8 mouse cellular contexts compared by ENCODE assay signal in the genomic region with DNA sequence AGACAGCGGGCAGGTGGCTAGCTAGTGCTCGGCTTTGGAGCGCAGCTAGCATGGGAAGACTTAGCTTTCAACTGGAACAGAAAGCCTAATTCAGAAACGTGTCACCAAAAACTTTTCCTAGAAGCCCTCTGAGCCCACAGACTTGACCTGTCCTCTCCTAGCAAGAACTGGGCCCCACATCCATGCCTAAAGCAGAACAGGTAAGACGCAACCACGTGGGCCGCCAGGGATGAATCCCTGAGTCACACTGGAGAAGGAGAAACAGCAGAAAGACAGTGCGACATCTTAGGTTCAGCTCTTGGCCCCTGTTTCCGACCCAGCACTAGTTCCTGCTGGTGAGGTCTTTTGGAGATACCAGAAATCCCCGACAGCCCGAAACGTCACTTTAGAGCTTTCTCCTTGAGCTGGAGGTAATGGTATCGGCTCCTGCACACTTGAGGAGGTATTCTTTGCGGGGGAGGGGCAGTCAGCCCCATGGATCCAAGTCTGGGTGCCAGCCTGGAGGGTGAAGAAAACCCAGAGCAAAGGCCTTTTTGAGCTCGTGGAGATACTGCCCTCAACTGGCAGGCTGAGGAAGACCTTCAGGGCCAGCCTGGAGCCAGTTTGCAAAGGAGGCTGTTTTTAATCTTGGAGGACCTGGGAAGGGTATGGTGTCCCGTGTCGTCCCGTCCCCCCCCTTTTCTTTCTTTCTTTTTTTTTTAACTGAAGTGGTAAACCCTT. TPM values are rescaled to one million over a fixed set of nuclear protein-coding genes. Genes with fewer than 3 reads are reported as not detected.
A peak's percentile ranks its signal among the peaks of the same experiment; 100 is the strongest.
DNase-seq lines count a peak whose midpoint lies in the region; ATAC-seq and TF ChIP-seq lines count a peak whose summit lies in the region.

No protein-coding gene starts in this region.

- no peaks in the 10 kb centered on the region for H3K9me3 ChIP-seq in heart, embryonic 13.5 days
- peaks cover 5% of the 10 kb centered on the region; the same call in 1 of the 2 replicates for H3K9me3 ChIP-seq in kidney, embryonic 16.5 days (ENCODE audit: low read length)
- H3K9me3 ChIP-seq in stomach, postnatal 0 days (ENCODE audit: control insufficient read depth, low read length) = no peaks in the 10 kb centered on the region

- TF ChIP-seq CTCF in bone marrow macrophage, adult 2 months (IDR thresholded peaks at IDR 0.05; ENCODE audit: low read depth, low read length) = peak; percentile 73
- TF ChIP-seq CTCF in liver, adult 2 months (IDR thresholded peaks at IDR 0.05; ENCODE audit: low read depth, low read length) = peak; percentile 95
- TF ChIP-seq CTCF in stomach, postnatal 0 days (IDR thresholded peaks at IDR 0.05; ENCODE audit: low read depth) = peak; percentile 84

- no peaks in the 10 kb centered on the region for H3K36me3 ChIP-seq in heart, embryonic 13.5 days
- H3K36me3 ChIP-seq in kidney, embryonic 16.5 days (ENCODE audit: insufficient read depth, low read length) = no peaks in the 10 kb centered on the region
- H3K36me3 ChIP-seq in liver, adult 2 months (ENCODE audit: control insufficient read depth, insufficient read depth, low read length) = no peaks in the 10 kb centered on the region
- H3K36me3 ChIP-seq in stomach, postnatal 0 days (ENCODE audit: control insufficient read depth, insufficient read depth, low read length) = no peaks in the 10 kb centered on the region

- peak; percentile 5 for TF ChIP-seq EP300 in stomach, postnatal 0 days (optimal IDR thresholded peaks at IDR 0.05)

- H3K27me3 ChIP-seq in heart, embryonic 13.5 days (replicated peaks) = peaks cover 14% of the 10 kb centered on the region; the same call in 1 of the 2 replicates
- H3K27me3 ChIP-seq in kidney, embryonic 16.5 days (ENCODE audit: insufficient read depth, low read length) = no peaks in the 10 kb centered on the region
- H3K27me3 ChIP-seq in liver, adult 2 months (ENCODE audit: control insufficient read depth, insufficient read depth, low read length) = no peaks in the 10 kb centered on the region
- no peaks in the 10 kb centered on the region for H3K27me3 ChIP-seq in stomach, postnatal 0 days (ENCODE audit: control insufficient read depth, insufficient read depth, low read length)

- H3K79me2 ChIP-seq in liver, adult 2 months (ENCODE audit: control insufficient read depth, insufficient read depth, low read length) = no peaks in the 10 kb centered on the region

- no peak for ATAC-seq in heart, embryonic 13.5 days (ENCODE audit: extremely low read depth, insufficient number of reproducible peaks, low FRiP score, low TSS enrichment)
- peak; percentile 76; the same call in 1 of the 2 replicates for ATAC-seq in kidney, embryonic 16.5 days (ENCODE audit: low FRiP score, low TSS enrichment)
- ATAC-seq in stomach, postnatal 0 days (ENCODE audit: low FRiP score, low TSS enrichment) = peak; percentile 62

- H3K27ac ChIP-seq in bone marrow macrophage, adult 2 months (ENCODE audit: insufficient read depth, low read depth, low read length) = peak overlapping the region; percentile 14
- H3K27ac ChIP-seq in heart, embryonic 13.5 days (replicated peaks) = no peak overlapping the region
- H3K27ac ChIP-seq in kidney, embryonic 16.5 days (ENCODE audit: low read length) = no peak overlapping the region
- H3K27ac ChIP-seq in liver, adult 2 months (replicated peaks; ENCODE audit: insufficient read depth, low read depth, low read length) = peak overlapping the region; percentile 10
- peak overlapping the region; percentile 88 for H3K27ac ChIP-seq in stomach, postnatal 0 days (replicated peaks)

- 28% methylated on average over 18 of the region's 18 CpGs for WGBS in heart, embryonic 13.5 days
- WGBS in kidney, embryonic 16.5 days = 29% methylated on average over 18 of the region's 18 CpGs
- WGBS in liver, adult 2 months = 31% methylated on average over 18 of the region's 18 CpGs
- WGBS in stomach, postnatal 0 days = 40% methylated on average over 18 of the region's 18 CpGs

- H3K4me3 ChIP-seq in bone marrow macrophage, adult 2 months (ENCODE audit: insufficient read depth, low read length) = peak overlapping the region; percentile 55
- peak overlapping the region; percentile 55 for H3K4me3 ChIP-seq in heart, embryonic 13.5 days
- peak overlapping the region; percentile 47 for H3K4me3 ChIP-seq in kidney, embryonic 16.5 days (ENCODE audit: low read length)
- H3K4me3 ChIP-seq in liver, adult 2 months (ENCODE audit: insufficient read depth, low read depth, low read length) = no peak overlapping the region
- H3K4me3 ChIP-seq in stomach, postnatal 0 days (ENCODE audit: low read depth, low read length) = peak overlapping the region; percentile 38

- no peak for TF ChIP-seq POLR2A in bone marrow macrophage, adult 2 months (IDR thresholded peaks at IDR 0.05; ENCODE audit: borderline replicate concordance, low read depth, low read length)
- no peak for TF ChIP-seq POLR2A in liver, adult 2 months (IDR thresholded peaks at IDR 0.05; ENCODE audit: extremely low read depth, insufficient read depth, low read length)

- H3K4me1 ChIP-seq in bone marrow macrophage, adult 2 months (ENCODE audit: control insufficient read depth, insufficient read depth, low read length) = peaks cover 7% of the 10 kb centered on the region
- peaks cover 15% of the 10 kb centered on the region for H3K4me1 ChIP-seq in heart, embryonic 13.5 days
- H3K4me1 ChIP-seq in kidney, embryonic 16.5 days (ENCODE audit: insufficient read depth, low read length) = peaks cover 6% of the 10 kb centered on the region
- peaks cover 24% of the 10 kb centered on the region for H3K4me1 ChIP-seq in liver, adult 2 months (ENCODE audit: control insufficient read depth, insufficient read depth, low read length)
- no peaks in the 10 kb centered on the region for H3K4me1 ChIP-seq in stomach, postnatal 0 days (replicated peaks; ENCODE audit: control insufficient read depth, insufficient read depth)

- H3K9ac ChIP-seq in heart, embryonic 13.5 days = peak overlapping the region; percentile 75
- H3K9ac ChIP-seq in kidney, embryonic 16.5 days (replicated peaks; ENCODE audit: low read length) = peak overlapping the region; percentile 69; the same call in 1 of the 2 replicates
- peak overlapping the region; percentile 17; the same call in 1 of the 2 replicates for H3K9ac ChIP-seq in liver, adult 2 months (ENCODE audit: low read depth, low read length)
- H3K9ac ChIP-seq in stomach, postnatal 0 days (ENCODE audit: low read length) = peak overlapping the region; percentile 57

- H3K4me2 ChIP-seq in heart, embryonic 13.5 days = peak overlapping the region; percentile 94
- H3K4me2 ChIP-seq in kidney, embryonic 16.5 days (replicated peaks; ENCODE audit: low read depth, low read length) = peak overlapping the region; percentile 83
- peak overlapping the region; percentile 76 for H3K4me2 ChIP-seq in stomach, postnatal 0 days (replicated peaks; ENCODE audit: low read depth)

- peak; percentile 57 for DNase-seq in CD4-positive, CD25-positive, alpha-beta regulatory T cell, adult 2 months (ENCODE audit: low read depth, low spot score)
- DNase-seq in fibroblast of lung, adult 2 months (ENCODE audit: low read depth) = peak; percentile 66
- DNase-seq in liver, adult 2 months (ENCODE audit: extremely low read depth, low read depth, low spot score) = peak; percentile 73
- DNase-seq in monocyte, adult 2 months (ENCODE audit: low read depth in 1 of 2, low spot score in 2 of 2) = peak; percentile 43 to 54
- peak; percentile 77 for DNase-seq in stomach, postnatal 0 days (ENCODE audit: low spot score)

RNA-seq across cellular contexts. Expression of a gene that starts 7.7 kb away (rescaled TPM):
- not detected in 2 replicates for polyA plus RNA-seq in bone marrow macrophage, adult 2 months (2012; ENCODE audit: insufficient read depth, insufficient read length, missing spikeins)
- polyA plus RNA-seq in heart, embryonic 13.5 days (2015; fragmentation: Nextera tagmentation; extraction: Ambion mirVana) = not detected in 2 replicates
- polyA plus RNA-seq in kidney, embryonic 16.5 days (2015; fragmentation: Nextera tagmentation; extraction: Ambion mirVana) = 0.86 and 1.1 TPM in 2 replicates
- total RNA-seq in liver, adult 2 months (2014; rRNA removed) = 56.3 and 66.7 TPM in 2 replicates
- 74.3 and 146 TPM in 2 replicates for polyA plus RNA-seq in liver, adult 2 months (2012; rRNA removed)
- 793 and 847 TPM in 2 replicates for polyA plus RNA-seq in stomach, postnatal 0 days (2015; fragmentation: Nextera tagmentation; extraction: Ambion mirVana)

RNA-seq across cellular contexts. Expression of a gene that starts 11.7 kb away (rescaled TPM):
- polyA plus RNA-seq in bone marrow macrophage, adult 2 months (2012; ENCODE audit: insufficient read depth, insufficient read length, missing spikeins) = not detected in 2 replicates
- polyA plus RNA-seq in heart, embryonic 13.5 days (2015; fragmentation: Nextera tagmentation; extraction: Ambion mirVana) = 2.9 and 3.2 TPM in 2 replicates
- polyA plus RNA-seq in kidney, embryonic 16.5 days (2015; fragmentation: Nextera tagmentation; extraction: Ambion mirVana) = 7.0 and 9.0 TPM in 2 replicates
- total RNA-seq in liver, adult 2 months (2014; rRNA removed) = 0.20 and 0.46 TPM in 2 replicates
- polyA plus RNA-seq in liver, adult 2 months (2012; rRNA removed) = 0.11 and 0.45 TPM in 2 replicates
- polyA plus RNA-seq in stomach, postnatal 0 days (2015; fragmentation: Nextera tagmentation; extraction: Ambion mirVana) = 29.0 and 29.7 TPM in 2 replicates

RNA-seq across cellular contexts. Expression of a gene that starts 12.4 kb away (rescaled TPM):
- not detected in 2 replicates for polyA plus RNA-seq in bone marrow macrophage, adult 2 months (2012; ENCODE audit: insufficient read depth, insufficient read length, missing spikeins)
- polyA plus RNA-seq in heart, embryonic 13.5 days (2015; fragmentation: Nextera tagmentation; extraction: Ambion mirVana) = 29.2 and 30.8 TPM in 2 replicates
- 19.0 and 20.9 TPM in 2 replicates for polyA plus RNA-seq in kidney, embryonic 16.5 days (2015; fragmentation: Nextera tagmentation; extraction: Ambion mirVana)
- total RNA-seq in liver, adult 2 months (2014; rRNA removed) = 9.2 and 10.7 TPM in 2 replicates
- 3.0 and 3.4 TPM in 2 replicates for polyA plus RNA-seq in liver, adult 2 months (2012; rRNA removed)
- polyA plus RNA-seq in stomach, postnatal 0 days (2015; fragmentation: Nextera tagmentation; extraction: Ambion mirVana) = 4.1 TPM in 2 replicates

RNA-seq across cellular contexts. Expression of a gene that starts 52.4 kb away (rescaled TPM):
- 181 and 197 TPM in 2 replicates for polyA plus RNA-seq in bone marrow macrophage, adult 2 months (2012; ENCODE audit: insufficient read depth, insufficient read length, missing spikeins)
- polyA plus RNA-seq in heart, embryonic 13.5 days (2015; fragmentation: Nextera tagmentation; extraction: Ambion mirVana) = 56.0 and 56.9 TPM in 2 replicates
- polyA plus RNA-seq in kidney, embryonic 16.5 days (2015; fragmentation: Nextera tagmentation; extraction: Ambion mirVana) = 114 and 116 TPM in 2 replicates
- total RNA-seq in liver, adult 2 months (2014; rRNA removed) = 691 and 755 TPM in 2 replicates
- 633 and 710 TPM in 2 replicates for polyA plus RNA-seq in liver, adult 2 months (2012; rRNA removed)
- polyA plus RNA-seq in stomach, postnatal 0 days (2015; fragmentation: Nextera tagmentation; extraction: Ambion mirVana) = 48.8 and 49.4 TPM in 2 replicates

RNA-seq across cellular contexts. Expression of a gene that starts 52.6 kb away (rescaled TPM):
- 5.0 and 7.1 TPM in 2 replicates for polyA plus RNA-seq in bone marrow macrophage, adult 2 months (2012; ENCODE audit: insufficient read depth, insufficient read length, missing spikeins)
- polyA plus RNA-seq in heart, embryonic 13.5 days (2015; fragmentation: Nextera tagmentation; extraction: Ambion mirVana) = 5.9 and 7.3 TPM in 2 replicates
- 9.9 and 10.0 TPM in 2 replicates for polyA plus RNA-seq in kidney, embryonic 16.5 days (2015; fragmentation: Nextera tagmentation; extraction: Ambion mirVana)
- 25.4 and 36.4 TPM in 2 replicates for total RNA-seq in liver, adult 2 months (2014; rRNA removed)
- polyA plus RNA-seq in liver, adult 2 months (2012; rRNA removed) = 9.2 and 12.2 TPM in 2 replicates
- polyA plus RNA-seq in stomach, postnatal 0 days (2015; fragmentation: Nextera tagmentation; extraction: Ambion mirVana) = 4.1 TPM in 2 replicates

Comparison
In these comparisons a context has a peak if more than half of its experiments do, and no peak if none do; other contexts are left out.
1. H3K27ac ChIP-seq: peak in bone marrow macrophage, adult 2 months (single experiment), liver, adult 2 months (single experiment) and stomach, postnatal 0 days (single experiment); none in heart, embryonic 13.5 days (single experiment) and kidney, embryonic 16.5 days (single experiment).
2. H3K9ac ChIP-seq: peak in every context shown above with its lines; median percentile 75 in heart, embryonic 13.5 days; 69 in kidney, embryonic 16.5 days; 57 in stomach, postnatal 0 days; 17 in liver, adult 2 months.
3. RNA of a gene that starts 7.7 kb away (polyA plus RNA-seq): 793 to 847 TPM in stomach, postnatal 0 days and 74.3 to 146 TPM in liver, adult 2 months; 0.86 to 1.1 TPM in kidney, embryonic 16.5 days, not detected in bone marrow macrophage, adult 2 months and not detected in heart, embryonic 13.5 days; every median in the first group is over 10 times any median in the second.
4. Peak in every context shown above with its lines, with median percentiles within 50 percentile points of each other: DNase-seq, CTCF ChIP-seq and H3K4me2 ChIP-seq.